Mouse (Mus musculus) hematopoietic multipotent progenitor cell, adult 10-12 weeks (in vitro differentiated cells): Measurements from ENCODE around the gene Wls. TPM values are rescaled to one million over a fixed set of nuclear protein-coding genes. Genes with fewer than 3 reads are reported as not detected.

Experiments used
- polyA plus RNA-seq: library from polyadenylated mRNA; stranded (reverse); fragments of >175 nt; gene quantifications from 2 replicates; pipeline ENCODE4 v1.2.3, GENCODE M21; 2012; ENCODE audit warnings: low replicate concordance

Wls gene
- polyA plus RNA-seq = 6.3 and 8.8 TPM in 2 replicates

GRCm38 (mm10) chr3:159839481-159839880 lies at the start of gene Wls:
Wls (plus strand) TSS chr3:159839672.

Other genes starting within 250 kb of the Wls start
- not detected in 2 replicates for gene Rpe65, start 240.5 kb upstream of the Wls start, polyA plus RNA-seq